Mouse (Mus musculus) neural tube, postnatal 0 days (tissue): ENCODE results near the gene Tpx2. TPM values are rescaled to one million over a fixed set of nuclear protein-coding genes. Genes with fewer than 3 reads are reported as not detected.

ENCODE experiments used
- microRNA-seq: library from miRNA; unstranded; fragments of <30 nt; microRNA quantifications from one replicate; pipeline ENCODE4, GENCODE M21; 2016
- polyA plus RNA-seq: library from polyadenylated mRNA; unstranded; fragments of >200 nt; fragmentation: Nextera tagmentation; extraction: Ambion mirVana; gene quantifications from 2 replicates; pipeline ENCODE4 v1.2.1, GENCODE M21; 2015

Tpx2 gene
- 6.6 TPM in 2 replicates for polyA plus RNA-seq

DNA sequence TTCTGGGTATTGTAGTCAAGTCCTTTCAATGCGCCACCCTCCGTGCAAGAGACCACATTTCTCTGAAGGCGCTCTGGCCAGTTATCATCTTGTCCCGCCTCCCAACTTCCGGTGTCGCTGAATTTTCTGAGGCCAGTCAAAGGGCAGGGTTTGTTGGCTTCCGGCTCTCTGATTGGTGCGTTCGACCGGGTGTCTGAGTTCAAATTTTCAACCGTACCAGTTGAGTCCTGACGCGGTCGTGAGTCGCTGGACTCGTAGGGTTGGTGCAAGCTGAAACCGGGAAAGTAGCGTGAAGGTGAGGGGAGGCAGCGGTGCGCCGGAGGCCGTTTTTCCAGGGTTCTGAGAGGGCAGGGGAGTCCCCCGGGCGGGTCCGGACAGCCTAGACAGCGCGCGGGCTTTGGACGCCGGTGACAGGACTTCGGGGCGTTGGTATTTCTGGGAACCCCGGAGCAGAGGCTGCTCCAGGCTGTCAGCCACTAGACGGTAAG lies at the start of gene Tpx2:
Gene Tpx2 (plus strand): TSS at position 150 of the 488 bp plus-strand sequence.

GRCm38 (mm10) chr2:152831019-152831878 lies 16.5 kb upstream of the Tpx2 start, which contains the start of gene Bcl2l1:
Gene Bcl2l1, minus strand, starts transcription at chr2:152831728.

DNA sequence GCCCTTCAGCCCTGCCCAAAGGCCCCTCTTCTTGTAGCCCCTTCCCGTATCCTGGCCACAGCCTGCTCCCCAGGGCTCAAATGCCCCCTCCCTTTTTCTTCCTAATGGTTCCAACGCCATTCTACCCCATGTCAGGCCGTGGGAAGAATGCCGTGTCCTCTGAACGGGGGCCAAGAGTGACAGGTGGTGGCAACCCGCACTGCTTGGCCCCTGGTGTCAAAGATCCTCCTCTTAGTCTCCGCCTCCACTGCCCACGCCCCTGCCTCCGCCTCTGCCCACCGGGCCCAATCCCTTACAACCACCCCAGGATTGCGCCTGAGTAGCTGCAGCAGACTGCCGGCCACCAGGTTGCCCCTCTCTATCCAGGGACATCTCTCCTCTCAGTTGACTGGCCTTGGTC lies 63.3 kb downstream of the Tpx2 start, which contains the start of gene Mylk2:
Gene Mylk2 (plus strand): TSS at position 322 of the 400 bp plus-strand sequence.

DNA sequence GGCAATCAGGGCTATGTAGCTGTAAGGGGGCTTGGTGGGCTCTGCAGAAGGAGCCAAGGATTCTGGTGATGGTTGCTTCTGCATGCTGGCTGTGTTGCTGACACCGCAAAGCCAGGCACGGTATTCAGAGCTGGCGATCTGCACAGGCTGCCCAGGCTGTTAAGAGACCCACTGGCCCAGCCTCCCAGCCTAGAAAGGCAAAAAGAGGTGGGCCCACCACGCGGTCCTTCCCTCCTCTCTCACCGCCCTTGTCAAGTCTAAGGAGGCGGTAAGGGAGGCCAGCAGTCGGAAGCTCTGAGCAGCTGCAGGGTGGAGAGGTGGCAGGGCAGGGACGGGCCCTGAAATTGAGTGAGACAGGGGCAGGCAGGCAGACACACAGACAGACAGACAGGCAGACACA lies 85.3 kb downstream of the Tpx2 start, which contains the start of gene Foxs1:
Gene Foxs1 (minus strand): TSS at position 161 of the 400 bp plus-strand sequence.

Small RNAs within 50 kb of the gene (microRNA-seq; reads per million reads assigned to microRNA genes)
- not detected for gene Mir5622

Other genes starting within 250 kb of the Tpx2 start
- gene Defb45, start 248.6 kb upstream of the Tpx2 start, polyA plus RNA-seq = not detected in 2 replicates
- not detected in 2 replicates for gene Defb36, start 243.6 kb upstream of the Tpx2 start, polyA plus RNA-seq
- not detected in 2 replicates for gene Defb25, start 224.9 kb upstream of the Tpx2 start, polyA plus RNA-seq
- 0.92 and 0.96 TPM in 2 replicates for gene Rem1, start 221.0 kb upstream of the Tpx2 start, polyA plus RNA-seq
- 139 and 149 TPM in 2 replicates for gene H13, start 178.5 kb upstream of the Tpx2 start, polyA plus RNA-seq
- gene Mcts2, start 160.9 kb upstream of the Tpx2 start, polyA plus RNA-seq = 33.4 and 40.2 TPM in 2 replicates
- gene Id1, start 111.7 kb upstream of the Tpx2 start, polyA plus RNA-seq = 66.5 and 81.4 TPM in 2 replicates
- gene Cox4i2, start 93.8 kb upstream of the Tpx2 start, polyA plus RNA-seq = 4.0 and 4.9 TPM in 2 replicates
- gene Bcl2l1, start 16.2 kb upstream of the Tpx2 start, polyA plus RNA-seq = 83.6 and 92.9 TPM in 2 replicates
- gene Mylk2, start 63.4 kb downstream of the Tpx2 start, polyA plus RNA-seq = not detected in 2 replicates
- 2.9 and 3.9 TPM in 2 replicates for gene Foxs1, start 85.2 kb downstream of the Tpx2 start, polyA plus RNA-seq
- gene Dusp15, start 103.7 kb downstream of the Tpx2 start, polyA plus RNA-seq = 25.0 and 28.6 TPM in 2 replicates
- 6.0 and 6.9 TPM in 2 replicates for gene Ttll9, start 114.5 kb downstream of the Tpx2 start, polyA plus RNA-seq
- gene Pdrg1, start 167.5 kb downstream of the Tpx2 start, polyA plus RNA-seq = 232 and 240 TPM in 2 replicates
- gene Xkr7, start 183.9 kb downstream of the Tpx2 start, polyA plus RNA-seq = 1.2 and 1.6 TPM in 2 replicates
- gene Ccm2l, start 218.0 kb downstream of the Tpx2 start, polyA plus RNA-seq = 1.4 and 2.3 TPM in 2 replicates